Mouse (Mus musculus) neural tube, embryonic 11.5 days (tissue): ENCODE measurements around the gene Slc44a1. TPM values are rescaled to one million over a fixed set of nuclear protein-coding genes. Genes with fewer than 3 reads are reported as not detected.

Experiments
- ATAC-seq: fragments of 200-750 bp; cut with Nextera tagmentation; 2 replicates; pipeline ENCODE4 v1.8.0; 2017; ENCODE audit warnings: moderate number of reproducible peaks, mild to moderate bottlenecking, moderate TSS enrichment, moderate library complexity; ENCODE audit not compliant: insufficient read depth, low FRiP score, low TSS enrichment
- DNase-seq: peaks from one replicate; pipeline ENCODE4 v3.0.0-alpha.2; 2015; ENCODE audit warnings: low spot score
- H3K27ac ChIP-seq: fragments of 300-500 bp; sonication (generic); 2 replicates; pipeline ENCODE4 v1.5.1; 2014; ENCODE audit warnings: low read depth, mild to moderate bottlenecking, low read length
- H3K27me3 ChIP-seq: fragments of 300-500 bp; sonication (generic); 2 replicates; pipeline ENCODE4 v1.6.1; 2014; ENCODE audit warnings: mild to moderate bottlenecking, low read length, mixed read lengths; ENCODE audit not compliant: control insufficient read depth, insufficient read depth
- H3K36me3 ChIP-seq: fragments of 300-500 bp; sonication (generic); 2 replicates; pipeline ENCODE4 v1.6.1; 2014; ENCODE audit warnings: mild to moderate bottlenecking, low read length, moderate library complexity, mixed read lengths; ENCODE audit not compliant: control insufficient read depth, insufficient read depth
- H3K4me1 ChIP-seq: fragments of 300-500 bp; sonication (generic); 2 replicates; pipeline ENCODE4 v1.6.1; 2014; ENCODE audit warnings: low read length, mixed read lengths; ENCODE audit not compliant: control insufficient read depth, insufficient read depth
- H3K4me2 ChIP-seq: fragments of 300-500 bp; sonication (generic); 2 replicates; pipeline ENCODE4 v1.6.1; 2014; ENCODE audit warnings: low read depth, mild to moderate bottlenecking, moderate library complexity
- H3K4me3 ChIP-seq: fragments of 300-500 bp; sonication (generic); 2 replicates; pipeline ENCODE4 v1.5.1; 2014; ENCODE audit warnings: low read depth, low read length
- H3K9ac ChIP-seq: fragments of 300-500 bp; sonication (generic); 2 replicates; pipeline ENCODE4 v1.6.1; 2014; ENCODE audit warnings: mild to moderate bottlenecking, low read length
- H3K9me3 ChIP-seq: fragments of 300-500 bp; sonication (generic); 2 replicates; pipeline ENCODE4 v1.6.1; 2016; ENCODE audit warnings: low read length; ENCODE audit not compliant: control insufficient read depth
- WGBS: fragments of 180-500 bp; shearing (Covaris S2); extraction: QIAGEN DNeasy Blood & Tissue Kit; methylation state at CpG from one replicate; pipeline ENCODE4 v1.1.7; 2014; 5-methylcytosine and 5-hydroxymethylcytosine counted together
- polyA plus RNA-seq: library from polyadenylated mRNA; unstranded; fragments of >200 nt; fragmentation: Nextera tagmentation; extraction: Ambion mirVana; gene quantifications from 2 replicates; pipeline ENCODE4 v1.2.1, GENCODE M21; 2014

Slc44a1 gene
- polyA plus RNA-seq, 1 experiment from 2014 or later: 21.7 TPM

GRCm38 (mm10) chr4:53455885-53456284 is 15.7 kb downstream of the Slc44a1 start:
- Histone ChIP-seq H3K9ac (no peak overlapping the region), H3K36me3 (no peaks in the 10 kb centered on the region), H3K4me1 (no peaks in the 10 kb centered on the region), H3K9me3 (no peaks in the 10 kb centered on the region), H3K27ac (no peak overlapping the region), H3K27me3 (no peaks in the 10 kb centered on the region), H3K4me2 (no peak overlapping the region), H3K4me3 (no peak overlapping the region)
- 88% methylated on average over 2 of the region's 2 CpGs for WGBS
- ATAC-seq (no peak), DNase-seq (no peak)

- Histone ChIP-seq H3K4me3 (no peak overlapping the region), H3K27ac (no peak overlapping the region), H3K9me3 (no peaks in the 10 kb centered on the region), H3K36me3 (no peaks in the 10 kb centered on the region), H3K4me1 (no peaks in the 10 kb centered on the region), H3K4me2 (no peak overlapping the region), H3K9ac (no peak overlapping the region), H3K27me3 (no peaks in the 10 kb centered on the region)
- 90% methylated on average over 6 of the region's 6 CpGs for WGBS
- ATAC-seq: no peak
- no peak for DNase-seq
Observed at GRCm38 (mm10) chr4:53456570-53456969, 16.4 kb downstream of the Slc44a1 start.

GRCm38 (mm10) chr4:53458503-53458902 is 18.3 kb downstream of the Slc44a1 start:
- Histone ChIP-seq H3K9ac (no peak overlapping the region), H3K27ac (no peak overlapping the region), H3K9me3 (no peaks in the 10 kb centered on the region), H3K36me3 (no peaks in the 10 kb centered on the region), H3K4me3 (no peak overlapping the region), H3K4me2 (no peak overlapping the region), H3K27me3 (no peaks in the 10 kb centered on the region), H3K4me1 (no peaks in the 10 kb centered on the region)
- DNase-seq: no peak
- 93% methylated on average over 3 of the region's 3 CpGs for WGBS
- no peak for ATAC-seq

- Histone ChIP-seq H3K4me3 (no peak overlapping the region), H3K27me3 (no peaks in the 10 kb centered on the region), H3K4me2 (no peak overlapping the region), H3K9ac (no peak overlapping the region), H3K27ac (no peak overlapping the region), H3K4me1 (no peaks in the 10 kb centered on the region), H3K9me3 (no peaks in the 10 kb centered on the region), H3K36me3 (no peaks in the 10 kb centered on the region)
- WGBS: 89% methylated on average over 7 of the region's 7 CpGs
- DNase-seq (no peak), ATAC-seq (no peak)
Observed at GRCm38 (mm10) chr4:53459697-53460096, 19.5 kb downstream of the Slc44a1 start.

- no peaks in the 10 kb centered on the region for H3K36me3 ChIP-seq
Observed at GRCm38 (mm10) chr4:53461026-53461425, 20.8 kb downstream of the Slc44a1 start.

GRCm38 (mm10) chr4:53462069-53462468 is 21.9 kb downstream of the Slc44a1 start:
- Histone ChIP-seq H3K4me3 (no peak overlapping the region), H3K9ac (no peak overlapping the region), H3K27ac (no peak overlapping the region), H3K9me3 (no peaks in the 10 kb centered on the region), H3K4me1 (no peaks in the 10 kb centered on the region), H3K4me2 (no peak overlapping the region), H3K36me3 (no peaks in the 10 kb centered on the region), H3K27me3 (no peaks in the 10 kb centered on the region)
- no peak for DNase-seq
- ATAC-seq: no peak
- WGBS: 92% methylated on average over 5 of the region's 5 CpGs

More at GRCm38 (mm10) chr4:53461026-53461425, 20.8 kb downstream of the Slc44a1 start:
- Histone ChIP-seq H3K27me3 (no peaks in the 10 kb centered on the region), H3K9ac (no peak overlapping the region), H3K4me3 (no peak overlapping the region), H3K9me3 (no peaks in the 10 kb centered on the region), H3K4me1 (no peaks in the 10 kb centered on the region), H3K27ac (no peak overlapping the region), H3K4me2 (no peak overlapping the region)
- DNase-seq (no peak), ATAC-seq (no peak)
- WGBS: 89% methylated on average over 4 of the region's 4 CpGs

- ATAC-seq: no peak
- no peak overlapping the region for H3K4me2 ChIP-seq
Observed at GRCm38 (mm10) chr4:53462505-53463251, 22.5 kb downstream of the Slc44a1 start.

GRCm38 (mm10) chr4:53465887-53466286 is 25.7 kb downstream of the Slc44a1 start:
- H3K9me3 ChIP-seq: no peaks in the 10 kb centered on the region
- 86% methylated on average over 1 of the region's 1 CpGs for WGBS
- no peak overlapping the region for H3K9ac ChIP-seq
- H3K4me2 ChIP-seq: no peak overlapping the region
- DNase-seq (no peak), ATAC-seq (no peak)
- no peaks in the 10 kb centered on the region for H3K4me1 ChIP-seq
- no peak overlapping the region for H3K4me3 ChIP-seq
- H3K27ac ChIP-seq: no peak overlapping the region
- H3K36me3 ChIP-seq: no peaks in the 10 kb centered on the region
- H3K27me3 ChIP-seq: no peaks in the 10 kb centered on the region

More at GRCm38 (mm10) chr4:53462505-53463251, 22.5 kb downstream of the Slc44a1 start:
- Histone ChIP-seq H3K9me3 (no peaks in the 10 kb centered on the region), H3K4me3 (no peak overlapping the region), H3K27ac (no peak overlapping the region), H3K4me1 (no peaks in the 10 kb centered on the region), H3K27me3 (no peaks in the 10 kb centered on the region), H3K36me3 (no peaks in the 10 kb centered on the region), H3K9ac (no peak overlapping the region)
- no peak for DNase-seq
- 84% methylated on average over 18 of the region's 18 CpGs for WGBS

- WGBS: 69% methylated on average over 6 of the region's 6 CpGs
- ATAC-seq: no peak
- Histone ChIP-seq H3K4me1 (no peaks in the 10 kb centered on the region), H3K4me3 (no peak overlapping the region), H3K27ac (no peak overlapping the region), H3K4me2 (no peak overlapping the region), H3K9ac (no peak overlapping the region), H3K36me3 (no peaks in the 10 kb centered on the region), H3K9me3 (no peaks in the 10 kb centered on the region), H3K27me3 (no peaks in the 10 kb centered on the region)
- no peak for DNase-seq
Observed at GRCm38 (mm10) chr4:53469007-53469406, 28.8 kb downstream of the Slc44a1 start.
